Mouse (Mus musculus) midbrain, embryonic 16.5 days (tissue): ENCODE data around the gene Actr3. TPM values are rescaled to one million over a fixed set of nuclear protein-coding genes. Genes with fewer than 3 reads are reported as not detected.
A peak's percentile ranks its signal among the peaks of the same experiment; 100 is the strongest.
"Not testable (repeated sequence)": the region's sequence is repeated elsewhere in the genome, so short reads cannot be mapped to it uniquely, and the experiment has no call there.

Source experiments
- ATAC-seq: fragments of 200-750 bp; cut with Nextera tagmentation; 2 replicates; pipeline ENCODE4 v1.8.0; 2017; ENCODE audit warnings: moderate TSS enrichment
- H3K27ac ChIP-seq: fragments of 300-500 bp; sonication (generic); 2 replicates; pipeline ENCODE4 v1.5.1; 2014; ENCODE audit warnings: mild to moderate bottlenecking, low read length, mixed read lengths
- H3K27me3 ChIP-seq: fragments of 300-500 bp; sonication (generic); 2 replicates; pipeline ENCODE4 v1.6.1; 2014; ENCODE audit warnings: low read depth, low read length, mixed read lengths; ENCODE audit not compliant: control insufficient read depth, insufficient read depth
- H3K36me3 ChIP-seq: fragments of 300-500 bp; sonication (generic); 2 replicates; pipeline ENCODE4 v1.6.1; 2014; ENCODE audit warnings: mild to moderate bottlenecking, low read length, moderate library complexity, mixed read lengths; ENCODE audit not compliant: control insufficient read depth, insufficient read depth
- H3K4me1 ChIP-seq: fragments of 300-500 bp; sonication (generic); 2 replicates; pipeline ENCODE4 v1.6.1; 2014; ENCODE audit warnings: mild to moderate bottlenecking, low read length, mixed read lengths; ENCODE audit not compliant: control insufficient read depth, insufficient read depth
- H3K4me2 ChIP-seq: fragments of 300-500 bp; sonication (generic); 2 replicates; pipeline ENCODE4 v1.6.1; 2014; ENCODE audit warnings: mild to moderate bottlenecking, low read length, mixed read lengths
- H3K4me3 ChIP-seq: fragments of 300-500 bp; sonication (generic); 2 replicates; pipeline ENCODE4 v1.5.1; 2014; ENCODE audit warnings: low read depth, mild to moderate bottlenecking, low read length, moderate library complexity, mixed read lengths
- H3K9ac ChIP-seq: fragments of 300-500 bp; sonication (generic); 2 replicates; pipeline ENCODE4 v1.6.1; 2014; ENCODE audit warnings: low read depth, low read length, mixed read lengths
- H3K9me3 ChIP-seq: fragments of 300-500 bp; sonication (generic); replicated peaks from 2 replicates; pipeline ENCODE4 v1.6.1; 2014; ENCODE audit warnings: mild to moderate bottlenecking, low read length, mixed read lengths; ENCODE audit not compliant: control insufficient read depth, poor library complexity, severe bottlenecking
- WGBS: fragments of 180-500 bp; shearing (Covaris S2); extraction: QIAGEN DNeasy Blood & Tissue Kit; methylation state at CpG from one replicate; pipeline ENCODE4 v1.1.7; 2014; 5-methylcytosine and 5-hydroxymethylcytosine counted together
- polyA plus RNA-seq: library from polyadenylated mRNA; unstranded; fragments of >200 nt; fragmentation: Nextera tagmentation; extraction: Ambion mirVana; gene quantifications from 2 replicates; pipeline ENCODE4 v1.2.1, GENCODE M21; 2015

Gene Actr3
- polyA plus RNA-seq, 1 experiment from 2014 or later: 217 TPM

- not testable (repeated sequence) for H3K9me3 ChIP-seq, H3K4me2 ChIP-seq, H3K27me3 ChIP-seq, H3K36me3 ChIP-seq, ATAC-seq, H3K27ac ChIP-seq, H3K9ac ChIP-seq, H3K4me1 ChIP-seq, H3K4me3 ChIP-seq
- 100% methylated on average over 1 of the region's 1 CpGs for WGBS
These were observed 45.9 kb downstream of the Actr3 start for GRCm38 (mm10) chr1:125389634-125390033.

GRCm38 (mm10) chr1:125388370-125388769 is 47.2 kb downstream of the Actr3 start:
- Histone ChIP-seq H3K27me3 (no peaks in the 10 kb centered on the region), H3K4me2 (no peak overlapping the region), H3K36me3 (0 out of 2 replicates have a peak, but pooled peaks cover 2% of the 10 kb centered on the region), H3K27ac (no peak overlapping the region), H3K4me3 (no peak overlapping the region), H3K4me1 (no peaks in the 10 kb centered on the region), H3K9me3 (no peaks in the 10 kb centered on the region), H3K9ac (no peak overlapping the region)
- 33% methylated on average over 3 of the region's 3 CpGs for WGBS
- no peak for ATAC-seq

- Histone ChIP-seq H3K4me3 (no peak overlapping the region), H3K36me3 (no peaks in the 10 kb centered on the region), H3K9me3 (no peaks in the 10 kb centered on the region), H3K4me1 (no peaks in the 10 kb centered on the region), H3K4me2 (no peak overlapping the region), H3K9ac (no peak overlapping the region), H3K27ac (no peak overlapping the region), H3K27me3 (no peaks in the 10 kb centered on the region)
- WGBS: 80% methylated on average over 7 of the region's 7 CpGs
- ATAC-seq: no peak
These were observed 49.3 kb downstream of the Actr3 start for GRCm38 (mm10) chr1:125386217-125386616.

- Histone ChIP-seq H3K27ac (no peak overlapping the region), H3K9ac (no peak overlapping the region), H3K36me3 (no peaks in the 10 kb centered on the region), H3K4me3 (no peak overlapping the region), H3K27me3 (no peaks in the 10 kb centered on the region), H3K4me2 (no peak overlapping the region), H3K4me1 (no peaks in the 10 kb centered on the region), H3K9me3 (no peaks in the 10 kb centered on the region)
- WGBS: 61% methylated on average over 6 of the region's 6 CpGs
- ATAC-seq: no peak
These were observed 52.9 kb downstream of the Actr3 start for GRCm38 (mm10) chr1:125382622-125383021.

- H3K27me3 ChIP-seq: no peaks in the 10 kb centered on the region
- 68% methylated on average over 3 of the region's 3 CpGs for WGBS
- no peaks in the 10 kb centered on the region for H3K9me3 ChIP-seq
- no peak for ATAC-seq
- no peak overlapping the region for H3K4me2 ChIP-seq
- H3K36me3 ChIP-seq: no peaks in the 10 kb centered on the region
- H3K9ac ChIP-seq: no peak overlapping the region
- no peak overlapping the region for H3K27ac ChIP-seq
- no peaks in the 10 kb centered on the region for H3K4me1 ChIP-seq
- no peak overlapping the region for H3K4me3 ChIP-seq
These were observed 56.6 kb downstream of the Actr3 start for GRCm38 (mm10) chr1:125378889-125379288.

GRCm38 (mm10) chr1:125372855-125373254 is 62.7 kb downstream of the Actr3 start:
- Histone ChIP-seq H3K9ac (no peak overlapping the region), H3K9me3 (no peaks in the 10 kb centered on the region), H3K4me1 (0 out of 2 replicates have a peak, but pooled peaks cover 4% of the 10 kb centered on the region), H3K27me3 (no peaks in the 10 kb centered on the region), H3K27ac (no peak overlapping the region), H3K4me3 (no peak overlapping the region), H3K36me3 (no peaks in the 10 kb centered on the region), H3K4me2 (no peak overlapping the region)
- peak; percentile 52; the same call in 1 of the 2 replicates for ATAC-seq
- 60% methylated on average over 5 of the region's 5 CpGs for WGBS

GRCm38 (mm10) chr1:125370779-125371178 is 64.7 kb downstream of the Actr3 start:
- 31% methylated on average over 6 of the region's 6 CpGs for WGBS
- H3K27ac ChIP-seq: no peak overlapping the region
- no peaks in the 10 kb centered on the region for H3K9me3 ChIP-seq
- H3K36me3 ChIP-seq: no peaks in the 10 kb centered on the region
- H3K4me3 ChIP-seq: no peak overlapping the region
- ATAC-seq: peak; percentile 44; the same call in 1 of the 2 replicates
- H3K4me1 ChIP-seq: 0 out of 2 replicates have a peak, but pooled peaks cover 4% of the 10 kb centered on the region
- no peak overlapping the region for H3K9ac ChIP-seq
- H3K27me3 ChIP-seq: no peaks in the 10 kb centered on the region
- H3K4me2 ChIP-seq: no peak overlapping the region

GRCm38 (mm10) chr1:125365576-125365975 is 70.0 kb downstream of the Actr3 start:
- Histone ChIP-seq H3K9me3 (no peaks in the 10 kb centered on the region), H3K4me2 (no peak overlapping the region), H3K9ac (no peak overlapping the region), H3K4me1 (no peaks in the 10 kb centered on the region), H3K27ac (no peak overlapping the region), H3K27me3 (no peaks in the 10 kb centered on the region), H3K36me3 (no peaks in the 10 kb centered on the region), H3K4me3 (no peak overlapping the region)
- 92% methylated on average over 4 of the region's 4 CpGs for WGBS
- no peak for ATAC-seq

GRCm38 (mm10) chr1:125351416-125352037 is 84.0 kb downstream of the Actr3 start:
- no peak overlapping the region for H3K27ac ChIP-seq
- ATAC-seq: 0 out of 2 replicates have a peak, but pooled peaks have one; percentile 48
- WGBS: 73% methylated on average over 4 of the region's 4 CpGs

More at GRCm38 (mm10) chr1:125351416-125352037, 84.0 kb downstream of the Actr3 start:
- Histone ChIP-seq H3K4me1 (no peaks in the 10 kb centered on the region), H3K36me3 (no peaks in the 10 kb centered on the region), H3K9ac (no peak overlapping the region), H3K4me3 (no peak overlapping the region), H3K9me3 (no peaks in the 10 kb centered on the region), H3K27me3 (no peaks in the 10 kb centered on the region), H3K4me2 (no peak overlapping the region)
